Mouse (Mus musculus) urinary bladder, postnatal 4 days (tissue): ENCODE data around the gene Olfr92.

ENCODE experiments used
- DNase-seq, 2 experiments: peaks; one replicate each; pipeline ENCODE4 v3.0.0; 2021 to 2022; ENCODE audit warnings: low spot score in 2 of 2

The Olfr92 gene

DNA sequence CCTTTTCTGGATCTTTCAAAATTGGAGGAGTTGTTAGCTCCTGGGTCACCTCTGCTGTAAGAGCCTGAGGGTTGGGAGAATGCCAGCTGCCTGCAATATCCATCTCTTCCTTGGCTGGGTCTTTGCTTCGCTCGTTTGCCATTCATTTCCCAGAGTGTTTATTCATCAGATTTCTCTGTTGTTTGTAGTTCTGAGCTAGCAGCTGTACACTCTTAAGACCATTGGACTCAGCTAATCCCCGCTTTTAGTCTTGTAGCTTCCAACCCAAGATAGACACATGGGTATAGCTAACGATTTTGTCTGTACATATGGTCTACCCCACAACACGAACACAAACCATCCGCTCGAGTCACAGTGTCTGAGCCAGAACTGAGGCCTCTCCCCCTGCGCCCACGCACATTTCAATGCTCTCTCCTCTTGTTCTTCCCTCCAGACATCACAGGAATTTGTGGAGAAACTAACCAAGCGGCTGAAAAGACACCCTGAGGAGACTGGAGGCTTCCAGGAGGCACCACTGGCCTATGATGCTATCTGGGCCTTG is 57.7 kb downstream of the Olfr92 start:
- DNase-seq: no peak

DNA sequence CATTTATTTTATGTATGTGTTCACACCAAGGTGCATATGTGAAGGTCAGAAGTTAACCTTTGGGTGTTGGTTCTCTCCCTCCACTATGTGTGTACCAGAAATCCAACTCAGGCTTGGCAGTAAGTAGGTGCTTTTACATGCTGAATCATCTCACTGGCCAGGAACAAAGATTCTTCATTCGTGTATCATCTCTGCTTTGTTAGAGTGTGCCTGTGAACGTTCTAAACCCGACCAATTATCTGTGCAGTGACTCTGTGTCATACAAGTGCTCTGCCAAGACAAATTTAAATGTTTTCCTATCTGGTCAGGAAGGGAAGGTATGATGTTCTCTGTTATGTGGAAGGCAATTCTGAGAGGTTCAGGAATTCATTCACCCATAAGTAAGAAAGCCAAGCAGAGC is 58.5 kb downstream of the Olfr92 start:
- no peak for DNase-seq
